Mouse (Mus musculus) olfactory bulb, adult 2 months (tissue): ENCODE data around the gene Apoa4.

Experiments
- CTCF ChIP-seq: fragments of 200-500 bp; IDR thresholded peaks from 2 replicates; pipeline ENCODE4 v1.5.1; 2012; ENCODE audit warnings: low read depth, mild to moderate bottlenecking, low read length, moderate library complexity; ENCODE audit not compliant: insufficient read depth
- POLR2A ChIP-seq: fragments of 200-500 bp; IDR thresholded peaks from 2 replicates; pipeline ENCODE4 v1.6.1; 2012; ENCODE audit warnings: mild to moderate bottlenecking, low read depth, low read length, moderate library complexity; ENCODE audit not compliant: insufficient read depth

DNA sequence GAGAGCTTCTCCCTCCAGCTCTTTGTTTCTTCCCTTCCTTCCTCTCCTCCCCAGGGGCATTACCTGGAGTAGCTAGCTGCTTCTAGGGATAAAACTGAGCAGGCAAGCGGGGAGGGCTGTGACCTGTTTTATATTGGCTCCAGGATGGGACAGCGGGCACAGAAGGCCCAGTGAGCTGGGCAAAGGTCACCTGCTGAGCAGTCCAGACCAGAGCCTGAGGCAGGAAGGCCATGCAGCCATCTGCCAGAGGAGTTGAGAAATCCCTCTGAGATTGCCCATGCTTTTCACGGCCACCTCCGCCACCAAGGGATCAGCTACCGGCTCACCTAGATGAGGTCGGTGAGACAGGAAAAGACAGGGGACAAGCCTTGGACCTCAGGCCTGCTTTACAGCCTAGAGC, 5.3 kb upstream of the Apoa4 start:
- TF ChIP-seq POLR2A (no peak), CTCF (no peak)
